Comparison of ENCODE assay signal across 16 mouse cellular contexts in the genomic region with DNA sequence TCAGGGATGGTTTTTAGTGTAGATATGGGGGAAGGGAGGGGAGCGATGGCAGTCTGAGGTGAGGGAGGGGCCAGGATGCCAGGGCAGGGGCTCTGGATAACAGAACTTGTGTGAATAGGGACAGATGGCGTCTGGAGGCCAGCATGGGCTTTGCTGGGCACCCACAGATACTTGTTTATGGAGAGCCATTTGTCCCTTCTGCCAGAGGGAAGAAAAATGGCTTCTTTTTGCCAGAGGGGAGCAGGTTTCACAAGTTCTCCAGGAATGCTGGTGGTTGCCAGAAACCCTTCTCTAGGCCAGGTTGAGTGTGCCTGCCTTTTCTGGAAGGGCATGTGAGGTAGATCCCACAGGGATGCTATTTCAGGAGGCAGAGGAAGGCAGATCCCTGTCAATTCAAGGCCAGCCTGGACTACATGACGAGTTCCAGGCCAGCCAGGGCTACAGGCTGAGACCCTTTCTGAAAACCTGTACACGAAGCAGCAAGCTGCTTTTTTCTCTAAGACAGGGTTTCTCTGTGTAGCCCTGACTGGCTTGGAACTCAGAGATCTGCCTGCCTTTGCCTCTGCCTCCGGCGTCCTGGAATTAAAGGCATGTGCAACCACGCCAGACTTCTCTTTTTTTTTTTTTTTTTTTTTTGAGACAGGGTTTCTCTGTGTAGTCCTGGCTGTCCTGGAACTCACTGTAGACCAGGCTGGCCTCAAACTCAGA. TPM values are rescaled to one million over a fixed set of nuclear protein-coding genes. Genes with fewer than 3 reads are reported as not detected.
DNase-seq lines count a peak whose midpoint lies in the region; ATAC-seq and TF ChIP-seq lines count a peak whose summit lies in the region.
"Had no signal": no experiment of that assay in that cellular context is flagged by ENCODE, and none has a peak within 500 bp of the region (broad histone marks: within the 10 kb centered on the region; RNA-seq: fewer than 3 reads in every experiment).

No protein-coding gene starts in this region.

- H3K9ac ChIP-seq in liver, embryonic 12.5 days: peak overlapping the region; percentile 46
- H3K9ac ChIP-seq: limb, embryonic 15.5 days had no signal

- DNase-seq in gastrocnemius, adult 2 months: no peak
- no peak for DNase-seq in gastrocnemius, adult 8-10 months (ENCODE audit: low spot score in 2 of 2)
- peak; percentile 34 for DNase-seq in MN1 (ENCODE audit: low spot score)
- DNase-seq in urinary bladder, adult 2 months (ENCODE audit: low spot score): no peak
- DNase-seq: gastrocnemius, postnatal 10 days; lung, postnatal 14 days; right cerebral cortex, adult 18-20 months had no signal

- H3K9me3 ChIP-seq in E14TG2a.4 (ENCODE audit: low read length): no peaks in the 10 kb centered on the region
- no peaks in the 10 kb centered on the region for H3K9me3 ChIP-seq in liver, embryonic 12.5 days (replicated peaks)
- H3K9me3 ChIP-seq: hindbrain, embryonic 10.5 days; limb, embryonic 15.5 days had no signal

- 58% methylated on average over 7 of the region's 7 CpGs for WGBS in liver, embryonic 12.5 days (ENCODE audit: insufficient replicate concordance)

- H3K4me3 ChIP-seq in gastrocnemius, adult 2 months: no peak overlapping the region
- peak overlapping the region; percentile 30 for H3K4me3 ChIP-seq in E14TG2a.4 (replicated peaks; ENCODE audit: low read length)
- no peak overlapping the region for H3K4me3 ChIP-seq in liver, embryonic 12.5 days
- H3K4me3 ChIP-seq: hindbrain, embryonic 10.5 days; limb, embryonic 15.5 days had no signal

- H3K27me3 ChIP-seq in E14TG2a.4 (ENCODE audit: insufficient read depth, low read length): no peaks in the 10 kb centered on the region
- no peaks in the 10 kb centered on the region for H3K27me3 ChIP-seq in liver, embryonic 12.5 days (replicated peaks)
- H3K27me3 ChIP-seq: limb, embryonic 15.5 days had no signal

- TF ChIP-seq CTCF in gastrocnemius, adult 2 months (IDR thresholded peaks at IDR 0.05): no peak
- no peak for TF ChIP-seq CTCF in E14TG2a.4 (conservative IDR thresholded peaks at IDR 0.05; ENCODE audit: low read length)

- peak overlapping the region; percentile 35 for H3K4me2 ChIP-seq in liver, embryonic 12.5 days
- H3K4me2 ChIP-seq: limb, embryonic 15.5 days had no signal

- peaks cover 83% of the 10 kb centered on the region for H3K4me1 ChIP-seq in E14TG2a.4 (replicated peaks; ENCODE audit: low read depth, low read length)
- H3K4me1 ChIP-seq in liver, embryonic 12.5 days: peaks cover 81% of the 10 kb centered on the region
- H3K4me1 ChIP-seq: limb, embryonic 15.5 days had no signal

- peaks cover 5% of the 10 kb centered on the region; the same call in 1 of the 2 replicates for H3K36me3 ChIP-seq in E14TG2a.4 (ENCODE audit: insufficient read depth, low read length)
- no peaks in the 10 kb centered on the region for H3K36me3 ChIP-seq in liver, embryonic 12.5 days
- H3K36me3 ChIP-seq: hindbrain, embryonic 10.5 days; limb, embryonic 15.5 days had no signal

- intact Hi-C loops in gastrocnemius, adult 2 months (cut with DNase I): no loop called here

- H3K27ac ChIP-seq in gastrocnemius, adult 2 months: peak overlapping the region; percentile 2; the same call in 1 of the 2 replicates
- H3K27ac ChIP-seq in liver, embryonic 12.5 days: peak overlapping the region; percentile 91
- H3K27ac ChIP-seq: hindbrain, embryonic 10.5 days; kidney, postnatal 0 days; limb, embryonic 15.5 days had no signal

- peak; percentile 35 for ATAC-seq in liver, embryonic 12.5 days
- ATAC-seq in megakaryocyte progenitor cell, adult 5-6 weeks (replicated peaks; ENCODE audit: poor library complexity): no peak
- ATAC-seq: forebrain, embryonic 16.5 days had no signal

RNA-seq across cellular contexts. Expression of a gene that starts 4.5 kb away (rescaled TPM):
- not detected for total RNA-seq in gastrocnemius, adult 2 months (2021)
- total RNA-seq in gastrocnemius, adult 8-10 months (2022): not detected
- 0.51 and 0.78 TPM in 2 replicates for polyA plus RNA-seq in liver, embryonic 12.5 days (2016; fragmentation: Nextera tagmentation; extraction: Ambion mirVana)
- 0.14 and 0.15 TPM in 2 replicates for polyA plus RNA-seq in urinary bladder, adult 2 months (2012; rRNA removed)
- total RNA-seq in megakaryocyte progenitor cell, adult 5-6 weeks (2015): 0.17 and 0.37 TPM in 2 replicates
- total RNA-seq in megakaryocyte progenitor cell, adult 5-6 weeks (2017): 0.29 and 1.4 TPM in 2 replicates
- total RNA-seq: gastrocnemius, postnatal 10 days; heart, adult 8-10 months had no signal
- polyA plus RNA-seq: C2C12 had no signal

RNA-seq across cellular contexts. Expression of a gene that starts 8.8 kb away (rescaled TPM):
- 10 to 100 TPM; 13.3 to 13.9 TPM for total RNA-seq in gastrocnemius, adult 2 months (2021)
- total RNA-seq in gastrocnemius, adult 8-10 months (2022): 10 to 100 TPM; 14.1 to 18.5 (median 16.1) TPM
- 33.4 and 37.1 TPM in 2 replicates for polyA plus RNA-seq in liver, embryonic 12.5 days (2016; fragmentation: Nextera tagmentation; extraction: Ambion mirVana)
- polyA plus RNA-seq in urinary bladder, adult 2 months (2012; rRNA removed): 28.1 and 31.0 TPM in 2 replicates
- 35.7 and 44.5 TPM in 2 replicates for total RNA-seq in megakaryocyte progenitor cell, adult 5-6 weeks (2015)
- 28.7 and 32.1 TPM in 2 replicates for total RNA-seq in megakaryocyte progenitor cell, adult 5-6 weeks (2017)

RNA-seq across cellular contexts. Expression of a gene that starts 10.0 kb away (rescaled TPM):
- under 1 TPM; 0.23 to 0.33 TPM for total RNA-seq in gastrocnemius, adult 2 months (2021)
- under 1 TPM in 3 of 4 experiments, not detected in 1; 0.19 to 0.56 (median 0.45) TPM for total RNA-seq in gastrocnemius, adult 8-10 months (2022)
- polyA plus RNA-seq in liver, embryonic 12.5 days (2016; fragmentation: Nextera tagmentation; extraction: Ambion mirVana): 4.8 and 6.0 TPM in 2 replicates
- polyA plus RNA-seq in urinary bladder, adult 2 months (2012; rRNA removed): 2.2 and 3.3 TPM in 2 replicates
- 6.6 and 10.8 TPM in 2 replicates for total RNA-seq in megakaryocyte progenitor cell, adult 5-6 weeks (2015)
- 28.6 and 30.3 TPM in 2 replicates for total RNA-seq in megakaryocyte progenitor cell, adult 5-6 weeks (2017)

RNA-seq across cellular contexts. Expression of a gene that starts 15.3 kb away (rescaled TPM):
- total RNA-seq in gastrocnemius, adult 2 months (2021): 10 to 100 TPM; 34.0 to 44.4 TPM
- total RNA-seq in gastrocnemius, adult 8-10 months (2022): 10 to 100 TPM; 35.3 to 41.1 (median 38.3) TPM
- polyA plus RNA-seq in liver, embryonic 12.5 days (2016; fragmentation: Nextera tagmentation; extraction: Ambion mirVana): 29.4 and 30.1 TPM in 2 replicates
- 84.7 and 122 TPM in 2 replicates for polyA plus RNA-seq in urinary bladder, adult 2 months (2012; rRNA removed)
- 51.0 and 56.8 TPM in 2 replicates for total RNA-seq in megakaryocyte progenitor cell, adult 5-6 weeks (2015)
- total RNA-seq in megakaryocyte progenitor cell, adult 5-6 weeks (2017): 47.6 and 48.0 TPM in 2 replicates

RNA-seq across cellular contexts. Expression of a gene that starts 15.3 kb away (rescaled TPM):
- 10 to 100 TPM; 14.5 to 14.8 TPM for total RNA-seq in gastrocnemius, adult 2 months (2021)
- 10 to 100 TPM; 14.5 to 18.7 (median 17.1) TPM for total RNA-seq in gastrocnemius, adult 8-10 months (2022)
- 13.6 and 14.8 TPM in 2 replicates for polyA plus RNA-seq in liver, embryonic 12.5 days (2016; fragmentation: Nextera tagmentation; extraction: Ambion mirVana)
- polyA plus RNA-seq in urinary bladder, adult 2 months (2012; rRNA removed): 20.1 and 23.1 TPM in 2 replicates
- 10.0 and 11.5 TPM in 2 replicates for total RNA-seq in megakaryocyte progenitor cell, adult 5-6 weeks (2015)
- 13.3 and 19.2 TPM in 2 replicates for total RNA-seq in megakaryocyte progenitor cell, adult 5-6 weeks (2017)

Comparison
In these comparisons a context has a peak if more than half of its experiments do, and no peak if none do; other contexts are left out.
1. RNA of a gene that starts 10.0 kb away (total RNA-seq): 6.6 to 30.3 TPM in megakaryocyte progenitor cell, adult 5-6 weeks; 0.19 to 0.56 TPM in gastrocnemius, adult 8-10 months and 0.23 to 0.33 TPM in gastrocnemius, adult 2 months; every median in the first group is over 4 times any median in the second.